Mouse (Mus musculus): ENCODE measurements around the gene Celf1. TPM values are rescaled to one million over a fixed set of nuclear protein-coding genes. Genes with fewer than 3 reads are reported as not detected.

The Celf1 gene
- polyA plus RNA-seq, 2 experiments: 52.2 to 70.3 TPM

- TF ChIP-seq POLR2A (IDR thresholded peaks at IDR 0.05; ENCODE audit: borderline replicate concordance, extremely low read depth, insufficient read depth, insufficient read length): no peak
- H3K9ac ChIP-seq (ENCODE audit: low read depth, low read length, severe bottlenecking): no peak overlapping the region
- H3K27ac ChIP-seq (replicated peaks; ENCODE audit: low read depth, low read length): no peak overlapping the region
- WGBS: 88% methylated on average over 6 of the region's 6 CpGs
- H3K9me3 ChIP-seq (ENCODE audit: control insufficient read depth, low read length): no peaks in the 10 kb centered on the region
- no peak overlapping the region for H3K4me3 ChIP-seq (replicated peaks; ENCODE audit: low read length)
- DNase-seq (ENCODE audit: low spot score) (no peak), ATAC-seq (ENCODE audit: low FRiP score, low read depth) (no peak)
- no peak overlapping the region for H3K4me2 ChIP-seq (replicated peaks; ENCODE audit: low read depth, low read length, severe bottlenecking)
- no peaks in the 10 kb centered on the region for H3K27me3 ChIP-seq (ENCODE audit: control insufficient read depth, insufficient read depth, low read length)
- H3K36me3 ChIP-seq (ENCODE audit: control insufficient read depth, insufficient read depth, low read length): peaks cover 75% of the 10 kb centered on the region
- H3K4me1 ChIP-seq (ENCODE audit: control insufficient read depth, insufficient read depth, low read length): peaks cover 11% of the 10 kb centered on the region
Observed at GRCm38 (mm10) chr2:91064211-91064610, 124.0 kb downstream of the Celf1 start.

GRCm38 (mm10) chr2:91065544-91065943 lies 125.4 kb downstream of the Celf1 start:
- Histone ChIP-seq H3K4me2 (replicated peaks; ENCODE audit: low read depth, low read length, severe bottlenecking) (no peak overlapping the region), H3K4me3 (replicated peaks; ENCODE audit: low read length) (no peak overlapping the region), H3K36me3 (ENCODE audit: control insufficient read depth, insufficient read depth, low read length) (peaks cover 65% of the 10 kb centered on the region), H3K9ac (ENCODE audit: low read depth, low read length, severe bottlenecking) (no peak overlapping the region), H3K27ac (replicated peaks; ENCODE audit: low read depth, low read length) (no peak overlapping the region), H3K4me1 (ENCODE audit: control insufficient read depth, insufficient read depth, low read length) (peaks cover 12% of the 10 kb centered on the region), H3K27me3 (ENCODE audit: control insufficient read depth, insufficient read depth, low read length) (no peaks in the 10 kb centered on the region), H3K9me3 (ENCODE audit: control insufficient read depth, low read length) (no peaks in the 10 kb centered on the region)
- TF ChIP-seq POLR2A (IDR thresholded peaks at IDR 0.05; ENCODE audit: borderline replicate concordance, extremely low read depth, insufficient read depth, insufficient read length): no peak
- DNase-seq (ENCODE audit: low spot score) (no peak), ATAC-seq (ENCODE audit: low FRiP score, low read depth) (no peak)
- WGBS: 53% methylated on average over 3 of the region's 3 CpGs

- Histone ChIP-seq H3K4me2 (replicated peaks; ENCODE audit: low read depth, low read length, severe bottlenecking) (no peak overlapping the region), H3K36me3 (ENCODE audit: control insufficient read depth, insufficient read depth, low read length) (peaks cover 56% of the 10 kb centered on the region), H3K4me3 (replicated peaks; ENCODE audit: low read length) (no peak overlapping the region), H3K4me1 (ENCODE audit: control insufficient read depth, insufficient read depth, low read length) (peaks cover 19% of the 10 kb centered on the region), H3K9me3 (ENCODE audit: control insufficient read depth, low read length) (no peaks in the 10 kb centered on the region), H3K27me3 (ENCODE audit: control insufficient read depth, insufficient read depth, low read length) (no peaks in the 10 kb centered on the region), H3K9ac (ENCODE audit: low read depth, low read length, severe bottlenecking) (no peak overlapping the region), H3K27ac (replicated peaks; ENCODE audit: low read depth, low read length) (no peak overlapping the region)
- no peak for ATAC-seq (ENCODE audit: low FRiP score, low read depth)
- DNase-seq (ENCODE audit: low spot score): no peak
- WGBS: 76% methylated on average over 3 of the region's 3 CpGs
- TF ChIP-seq POLR2A (IDR thresholded peaks at IDR 0.05; ENCODE audit: borderline replicate concordance, extremely low read depth, insufficient read depth, insufficient read length): no peak
Observed at GRCm38 (mm10) chr2:91066455-91066854, 126.3 kb downstream of the Celf1 start.

- ATAC-seq (ENCODE audit: low FRiP score, low read depth): no peak
- no peak overlapping the region for H3K27ac ChIP-seq (replicated peaks; ENCODE audit: low read depth, low read length)
- WGBS: 54% methylated on average over 13 of the region's 13 CpGs
- H3K36me3 ChIP-seq (ENCODE audit: control insufficient read depth, insufficient read depth, low read length): peaks cover 38% of the 10 kb centered on the region
- no peaks in the 10 kb centered on the region for H3K27me3 ChIP-seq (ENCODE audit: control insufficient read depth, insufficient read depth, low read length)
- peak overlapping the region; percentile 74 for H3K9ac ChIP-seq (ENCODE audit: low read depth, low read length, severe bottlenecking)
- no peak for TF ChIP-seq POLR2A (IDR thresholded peaks at IDR 0.05; ENCODE audit: borderline replicate concordance, extremely low read depth, insufficient read depth, insufficient read length)
- H3K4me2 ChIP-seq (replicated peaks; ENCODE audit: low read depth, low read length, severe bottlenecking): peak overlapping the region; percentile 90
- peaks cover 19% of the 10 kb centered on the region for H3K4me1 ChIP-seq (ENCODE audit: control insufficient read depth, insufficient read depth, low read length)
- H3K9me3 ChIP-seq (ENCODE audit: control insufficient read depth, low read length): no peaks in the 10 kb centered on the region
- no peak for DNase-seq (ENCODE audit: low spot score)
- H3K4me3 ChIP-seq (replicated peaks; ENCODE audit: low read length): peak overlapping the region; percentile 67
Observed at GRCm38 (mm10) chr2:91068162-91068871, 128.1 kb downstream of the Celf1 start.

GRCm38 (mm10) chr2:91068872-91069165 lies 128.6 kb downstream of the Celf1 start:
- Histone ChIP-seq H3K4me1 (ENCODE audit: control insufficient read depth, insufficient read depth, low read length) (peaks cover 19% of the 10 kb centered on the region), H3K27ac (replicated peaks; ENCODE audit: low read depth, low read length) (0 out of 2 replicates have a peak overlapping the region, but pooled peaks have one; percentile 72), H3K27me3 (ENCODE audit: control insufficient read depth, insufficient read depth, low read length) (no peaks in the 10 kb centered on the region), H3K36me3 (ENCODE audit: control insufficient read depth, insufficient read depth, low read length) (peaks cover 33% of the 10 kb centered on the region), H3K4me3 (replicated peaks; ENCODE audit: low read length) (peak overlapping the region; percentile 67), H3K9me3 (ENCODE audit: control insufficient read depth, low read length) (no peaks in the 10 kb centered on the region), H3K9ac (ENCODE audit: low read depth, low read length, severe bottlenecking) (peak overlapping the region; percentile 74), H3K4me2 (replicated peaks; ENCODE audit: low read depth, low read length, severe bottlenecking) (peak overlapping the region; percentile 90)
- no peak for TF ChIP-seq POLR2A (IDR thresholded peaks at IDR 0.05; ENCODE audit: borderline replicate concordance, extremely low read depth, insufficient read depth, insufficient read length)
- DNase-seq (ENCODE audit: low spot score) (no peak), ATAC-seq (ENCODE audit: low FRiP score, low read depth) (no peak)
- 31% methylated on average over 6 of the region's 6 CpGs for WGBS

Other genes starting within 250 kb of the Celf1 start
- gene Fnbp4, start 195.0 kb upstream of the Celf1 start, polyA plus RNA-seq (2012; rRNA removed): 110 and 115 TPM in 2 replicates
- gene Fnbp4, start 195.0 kb upstream of the Celf1 start, polyA plus RNA-seq (2014; fragmentation: Nextera tagmentation; extraction: Ambion mirVana): 79.5 and 102 TPM in 2 replicates
- 2.2 and 2.3 TPM in 2 replicates for gene Agbl2, start 157.7 kb upstream of the Celf1 start, polyA plus RNA-seq (2012; rRNA removed)
- 1.4 and 2.1 TPM in 2 replicates for gene Agbl2, start 157.7 kb upstream of the Celf1 start, polyA plus RNA-seq (2014; fragmentation: Nextera tagmentation; extraction: Ambion mirVana)
- 111 and 120 TPM in 2 replicates for gene Mtch2, start 93.2 kb upstream of the Celf1 start, polyA plus RNA-seq (2012; rRNA removed)
- 201 and 210 TPM in 2 replicates for gene Mtch2, start 93.2 kb upstream of the Celf1 start, polyA plus RNA-seq (2014; fragmentation: Nextera tagmentation; extraction: Ambion mirVana)
- gene C1qtnf4, start 54.5 kb upstream of the Celf1 start, polyA plus RNA-seq (2012; rRNA removed): 28.6 and 38.1 TPM in 2 replicates
- 32.0 and 35.0 TPM in 2 replicates for gene C1qtnf4, start 54.5 kb upstream of the Celf1 start, polyA plus RNA-seq (2014; fragmentation: Nextera tagmentation; extraction: Ambion mirVana)
- 25.5 and 26.8 TPM in 2 replicates for gene Kbtbd4, start 35.6 kb upstream of the Celf1 start, polyA plus RNA-seq (2012; rRNA removed)
- gene Kbtbd4, start 35.6 kb upstream of the Celf1 start, polyA plus RNA-seq (2014; fragmentation: Nextera tagmentation; extraction: Ambion mirVana): 30.5 and 33.8 TPM in 2 replicates
- 155 and 170 TPM in 2 replicates for gene Ndufs3, start 35.6 kb upstream of the Celf1 start, polyA plus RNA-seq (2012; rRNA removed)
- gene Ndufs3, start 35.6 kb upstream of the Celf1 start, polyA plus RNA-seq (2014; fragmentation: Nextera tagmentation; extraction: Ambion mirVana): 207 and 219 TPM in 2 replicates
- gene Rapsn, start 95.2 kb downstream of the Celf1 start, polyA plus RNA-seq (2012; rRNA removed): 24.9 and 28.1 TPM in 2 replicates
- gene Rapsn, start 95.2 kb downstream of the Celf1 start, polyA plus RNA-seq (2014; fragmentation: Nextera tagmentation; extraction: Ambion mirVana): 18.5 and 26.5 TPM in 2 replicates
- gene Psmc3, start 113.6 kb downstream of the Celf1 start, polyA plus RNA-seq (2012; rRNA removed): 158 and 203 TPM in 2 replicates
- 287 and 305 TPM in 2 replicates for gene Psmc3, start 113.6 kb downstream of the Celf1 start, polyA plus RNA-seq (2014; fragmentation: Nextera tagmentation; extraction: Ambion mirVana)
- gene Slc39a13, start 130.0 kb downstream of the Celf1 start, polyA plus RNA-seq (2012; rRNA removed): 143 and 172 TPM in 2 replicates
- 63.3 and 74.3 TPM in 2 replicates for gene Slc39a13, start 130.0 kb downstream of the Celf1 start, polyA plus RNA-seq (2014; fragmentation: Nextera tagmentation; extraction: Ambion mirVana)
- gene Spi1, start 142.0 kb downstream of the Celf1 start, polyA plus RNA-seq (2012; rRNA removed): 13.7 and 14.1 TPM in 2 replicates
- 10.6 and 10.7 TPM in 2 replicates for gene Spi1, start 142.0 kb downstream of the Celf1 start, polyA plus RNA-seq (2014; fragmentation: Nextera tagmentation; extraction: Ambion mirVana)
- gene Mybpc3, start 177.8 kb downstream of the Celf1 start, polyA plus RNA-seq (2012; rRNA removed): 0.27 and 0.29 TPM in 2 replicates
- 0.07 and 0.12 TPM in 2 replicates for gene Mybpc3, start 177.8 kb downstream of the Celf1 start, polyA plus RNA-seq (2014; fragmentation: Nextera tagmentation; extraction: Ambion mirVana)
- gene Madd, start 243.5 kb downstream of the Celf1 start, polyA plus RNA-seq (2012; rRNA removed): 17.8 and 18.1 TPM in 2 replicates
- 8.6 and 9.8 TPM in 2 replicates for gene Madd, start 243.5 kb downstream of the Celf1 start, polyA plus RNA-seq (2014; fragmentation: Nextera tagmentation; extraction: Ambion mirVana)

All from limb, embryonic 14.5 days (tissue).